Mouse (Mus musculus) adrenal gland, postnatal 0 days (tissue): Measurements from ENCODE around the gene Gm4907. TPM values are rescaled to one million over a fixed set of nuclear protein-coding genes. Genes with fewer than 3 reads are reported as not detected.

ENCODE experiments used
- polyA plus RNA-seq: library from polyadenylated mRNA; unstranded; fragments of >200 nt; fragmentation: Nextera tagmentation; extraction: Ambion mirVana; gene quantifications from 2 replicates; pipeline ENCODE4 v1.2.1, GENCODE M21; 2015

Gene Gm4907
- polyA plus RNA-seq, result not detected in 2 replicates

GRCm38 (mm10) chrX:23882253-23882652 lies at the start of gene Gm4907:
Gene Gm4907, plus strand, starts transcription at chrX:23882553.

Other genes starting within 250 kb of the Gm4907 start
- 6.1 and 6.2 TPM in 2 replicates for gene Wdr44, start 189.5 kb upstream of the Gm4907 start, polyA plus RNA-seq
- not detected in 2 replicates for gene Gm4985, start 76.4 kb downstream of the Gm4907 start, polyA plus RNA-seq